Mouse (Mus musculus): Measurements from ENCODE around the gene Rab14. TPM values are rescaled to one million over a fixed set of nuclear protein-coding genes. Genes with fewer than 3 reads are reported as not detected.

Rab14 gene
- 208 and 217 TPM in 2 replicates for polyA plus RNA-seq (2015; fragmentation: Nextera tagmentation; extraction: Ambion mirVana)

DNA sequence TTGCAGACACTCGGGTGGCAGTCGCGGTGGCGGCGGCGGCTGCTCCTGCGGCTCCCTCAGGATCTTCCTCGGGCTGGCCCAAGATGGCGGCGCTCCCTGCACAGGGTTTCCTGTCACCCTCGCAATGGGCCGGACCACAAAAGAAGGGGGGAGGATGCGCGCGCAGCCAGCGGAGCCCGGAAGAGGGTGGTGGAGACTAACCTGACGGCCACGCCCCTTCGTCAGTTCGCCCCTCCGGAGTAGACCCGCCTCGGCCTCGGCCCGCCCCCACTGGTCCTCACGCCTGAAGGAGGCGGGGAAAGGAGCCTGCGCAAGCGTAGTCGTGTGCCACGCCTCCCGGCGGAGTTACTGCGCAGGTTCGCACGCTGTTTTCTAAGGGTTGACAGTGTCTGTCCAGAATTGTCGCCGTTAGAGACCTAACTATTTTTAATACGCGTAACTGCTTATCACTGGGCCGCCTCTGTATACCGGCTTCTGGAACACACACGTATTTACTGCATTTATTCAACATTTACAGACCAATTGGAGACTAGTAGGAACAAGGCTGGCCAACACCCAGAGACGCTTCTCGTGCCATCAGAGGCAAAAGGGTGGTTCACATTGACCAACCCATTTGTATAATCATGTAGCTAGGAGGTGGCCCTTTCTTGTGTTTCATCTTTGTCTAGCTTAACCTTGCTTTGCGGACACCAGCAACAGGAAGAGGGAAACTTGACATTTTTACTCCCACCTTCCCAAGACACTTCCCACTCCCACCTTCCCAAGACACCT lies at the start of gene Rab14:
TSS of gene Rab14 (minus strand) at position 223 of the 771 bp plus-strand sequence.
- Histone ChIP-seq H3K4me2 (ENCODE audit: low read depth, low read length) (peak within 1 kb of the TSS; percentile 85), H3K4me1 (ENCODE audit: insufficient read depth) (peaks cover 8% of the 10 kb centered on the region; the same call in 1 of the 2 replicates), H3K9me3 (ENCODE audit: low read length) (no peaks in the 10 kb centered on the region), H3K27me3 (ENCODE audit: insufficient read depth, low read length) (no peaks in the 10 kb centered on the region), H3K9ac (replicated peaks) (peak within 1 kb of the TSS; percentile 95), H3K4me3 (ENCODE audit: low read depth, low read length) (peak within 1 kb of the TSS; percentile 84), H3K36me3 (replicated peaks; ENCODE audit: insufficient read depth, low read length) (peaks cover 11% of the 10 kb centered on the region; the same call in 1 of the 2 replicates), H3K27ac (ENCODE audit: low read depth) (peak within 1 kb of the TSS; percentile 97)
- peak; percentile 27; the same call in 1 of the 2 replicates for TF ChIP-seq CTCF (IDR thresholded peaks at IDR 0.05; ENCODE audit: low read depth)
- TF ChIP-seq EP300 (IDR thresholded peaks at IDR 0.05; ENCODE audit: low read depth) = peak; percentile 54; the same call in 1 of the 2 replicates
- under 1% methylated on average over 46 of the region's 47 CpGs for WGBS (ENCODE audit: insufficient replicate concordance)
- ATAC-seq (peak; percentile 93), DNase-seq (peak; percentile 100)

DNA sequence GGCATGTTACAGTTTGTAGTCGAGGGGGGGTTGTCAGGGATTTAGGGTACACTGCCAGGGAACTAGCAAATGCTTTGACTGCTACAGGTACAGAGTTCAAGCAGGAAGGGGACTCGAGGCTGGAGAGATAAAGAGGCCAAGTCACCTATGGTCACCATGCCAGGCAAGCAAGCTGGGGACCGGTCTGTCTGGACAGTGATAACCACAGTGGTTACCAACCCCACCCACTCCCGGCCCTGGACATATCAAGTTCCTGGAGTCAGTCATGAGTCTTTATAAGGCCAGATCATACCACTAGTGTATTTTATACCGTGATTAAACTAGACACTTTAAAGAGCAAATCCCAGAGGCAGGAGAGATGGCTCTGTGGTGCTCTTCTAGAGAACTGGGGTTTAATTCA lies 46.8 kb upstream of the Rab14 start:
- WGBS (ENCODE audit: insufficient replicate concordance) = 44% methylated on average over 5 of the region's 5 CpGs
- TF ChIP-seq CTCF (IDR thresholded peaks at IDR 0.05; ENCODE audit: low read depth) = no peak
- no peak for TF ChIP-seq EP300 (IDR thresholded peaks at IDR 0.05; ENCODE audit: low read depth)
- no peak for ATAC-seq
- Histone ChIP-seq H3K27ac (ENCODE audit: low read depth) (no peak overlapping the region), H3K4me1 (ENCODE audit: insufficient read depth) (no peaks in the 10 kb centered on the region), H3K27me3 (ENCODE audit: insufficient read depth, low read length) (no peaks in the 10 kb centered on the region), H3K4me3 (ENCODE audit: low read depth, low read length) (no peak overlapping the region), H3K36me3 (replicated peaks; ENCODE audit: insufficient read depth, low read length) (no peaks in the 10 kb centered on the region), H3K4me2 (ENCODE audit: low read depth, low read length) (no peak overlapping the region), H3K9ac (replicated peaks) (no peak overlapping the region), H3K9me3 (ENCODE audit: low read length) (peaks cover 3% of the 10 kb centered on the region; the same call in 1 of the 2 replicates)
- DNase-seq = no peak

DNA sequence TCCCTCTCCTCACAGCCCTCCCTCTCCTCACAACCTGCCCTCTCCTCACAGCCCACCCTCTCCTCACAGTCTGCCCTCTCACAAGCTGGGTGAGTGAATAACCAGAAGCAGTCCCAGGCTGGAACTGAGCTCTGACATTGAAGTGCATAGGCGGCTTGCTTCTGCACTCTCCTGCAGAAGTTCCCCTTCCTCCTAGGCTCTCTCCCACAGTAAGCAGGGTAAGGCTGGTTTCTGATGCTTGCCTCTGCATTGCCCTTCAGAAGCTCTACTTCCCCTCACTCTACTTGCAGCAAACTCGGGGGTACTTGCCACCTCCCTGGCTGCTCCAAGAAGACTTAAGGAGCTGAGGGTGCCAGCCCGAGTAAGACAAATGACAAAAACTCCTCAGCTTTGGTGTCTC lies 43.3 kb upstream of the Rab14 start:
- H3K36me3 ChIP-seq (replicated peaks; ENCODE audit: insufficient read depth, low read length) = no peaks in the 10 kb centered on the region
- H3K27me3 ChIP-seq (ENCODE audit: insufficient read depth, low read length) = no peaks in the 10 kb centered on the region
- H3K4me2 ChIP-seq (ENCODE audit: low read depth, low read length) = no peak overlapping the region
- no peak overlapping the region for H3K9ac ChIP-seq (replicated peaks)
- no peak for DNase-seq
- ATAC-seq = no peak
- TF ChIP-seq EP300 (IDR thresholded peaks at IDR 0.05; ENCODE audit: low read depth) (no peak), CTCF (IDR thresholded peaks at IDR 0.05; ENCODE audit: low read depth) (no peak)
- WGBS (ENCODE audit: insufficient replicate concordance) = 23% methylated on average over 3 of the region's 3 CpGs
- no peak overlapping the region for H3K4me3 ChIP-seq (ENCODE audit: low read depth, low read length)
- H3K27ac ChIP-seq (ENCODE audit: low read depth) = no peak overlapping the region
- H3K9me3 ChIP-seq (ENCODE audit: low read length) = peaks cover 3% of the 10 kb centered on the region; the same call in 1 of the 2 replicates
- H3K4me1 ChIP-seq (ENCODE audit: insufficient read depth) = 0 out of 2 replicates have a peak, but pooled peaks cover 6% of the 10 kb centered on the region

DNA sequence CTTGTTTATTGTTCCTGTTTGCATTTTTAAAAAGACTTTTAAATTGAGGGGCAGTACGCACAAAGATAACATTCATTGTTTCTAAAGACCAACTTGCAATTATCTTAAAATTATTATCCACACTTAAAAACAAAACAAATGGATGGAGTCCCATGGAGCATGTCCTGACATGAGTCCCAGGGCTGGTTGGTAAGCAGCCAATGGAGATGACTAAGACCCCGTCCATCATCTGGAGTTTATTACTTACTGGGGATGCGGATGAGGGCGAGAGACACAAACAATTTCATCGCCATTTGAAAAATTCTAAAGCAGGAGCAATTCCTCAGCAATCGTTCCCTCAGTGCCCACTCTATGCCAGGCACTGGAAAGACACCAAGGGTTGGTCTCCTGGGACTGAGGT lies 34.1 kb upstream of the Rab14 start:
- TF ChIP-seq EP300 (IDR thresholded peaks at IDR 0.05; ENCODE audit: low read depth) (no peak), CTCF (IDR thresholded peaks at IDR 0.05; ENCODE audit: low read depth) (no peak)
- no peak for DNase-seq

DNA sequence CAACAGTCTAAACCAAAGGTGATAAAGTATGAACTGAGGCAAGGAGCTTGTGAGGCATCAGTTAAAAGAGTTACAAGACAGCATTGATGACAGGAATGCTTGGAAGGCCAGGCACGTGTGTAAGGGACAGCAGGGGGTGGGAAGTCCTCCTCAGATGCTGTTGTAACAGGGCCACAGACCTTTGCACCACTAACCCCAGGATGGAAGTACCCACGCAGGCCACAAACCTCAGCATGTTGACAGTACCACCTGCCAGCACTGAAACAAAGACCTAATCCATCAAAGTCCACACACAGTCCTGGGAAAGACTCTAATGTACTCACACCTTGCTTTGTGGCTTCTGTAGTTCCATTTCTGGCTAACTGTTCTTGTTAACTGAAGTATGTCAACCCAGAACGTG lies 33.0 kb upstream of the Rab14 start:
- no peak overlapping the region for H3K9ac ChIP-seq (replicated peaks)
- no peak overlapping the region for H3K4me3 ChIP-seq (ENCODE audit: low read depth, low read length)
- no peaks in the 10 kb centered on the region for H3K9me3 ChIP-seq (ENCODE audit: low read length)
- ATAC-seq (peak; percentile 94), DNase-seq (peak; percentile 49)
- no peaks in the 10 kb centered on the region for H3K27me3 ChIP-seq (ENCODE audit: insufficient read depth, low read length)
- TF ChIP-seq CTCF (IDR thresholded peaks at IDR 0.05; ENCODE audit: low read depth) (no peak), EP300 (IDR thresholded peaks at IDR 0.05; ENCODE audit: low read depth) (no peak)
- no peaks in the 10 kb centered on the region for H3K36me3 ChIP-seq (replicated peaks; ENCODE audit: insufficient read depth, low read length)
- H3K4me1 ChIP-seq (ENCODE audit: insufficient read depth) = peaks cover 9% of the 10 kb centered on the region
- WGBS (ENCODE audit: insufficient replicate concordance) = 39% methylated on average over 3 of the region's 3 CpGs
- no peak overlapping the region for H3K27ac ChIP-seq (ENCODE audit: low read depth)
- no peak overlapping the region for H3K4me2 ChIP-seq (ENCODE audit: low read depth, low read length)

More for the DNA sequence above, 34.1 kb upstream of the Rab14 start:
- Histone ChIP-seq H3K4me2 (ENCODE audit: low read depth, low read length) (no peak overlapping the region), H3K27me3 (ENCODE audit: insufficient read depth, low read length) (no peaks in the 10 kb centered on the region), H3K27ac (ENCODE audit: low read depth) (no peak overlapping the region), H3K9ac (replicated peaks) (no peak overlapping the region), H3K36me3 (replicated peaks; ENCODE audit: insufficient read depth, low read length) (no peaks in the 10 kb centered on the region), H3K4me1 (ENCODE audit: insufficient read depth) (peaks cover 19% of the 10 kb centered on the region), H3K9me3 (ENCODE audit: low read length) (no peaks in the 10 kb centered on the region), H3K4me3 (ENCODE audit: low read depth, low read length) (no peak overlapping the region)
- ATAC-seq = no peak
- WGBS (ENCODE audit: insufficient replicate concordance) = 82% methylated on average over 6 of the region's 6 CpGs

GRCm38 (mm10) chr2:35232595-35233445 lies 31.9 kb upstream of the Rab14 start:
- no peaks in the 10 kb centered on the region for H3K27me3 ChIP-seq (ENCODE audit: insufficient read depth, low read length)
- peaks cover 9% of the 10 kb centered on the region for H3K4me1 ChIP-seq (ENCODE audit: insufficient read depth)
- no peak for TF ChIP-seq EP300 (IDR thresholded peaks at IDR 0.05; ENCODE audit: low read depth)
- TF ChIP-seq CTCF (IDR thresholded peaks at IDR 0.05; ENCODE audit: low read depth) = no peak
- WGBS (ENCODE audit: insufficient replicate concordance) = 41% methylated on average over 17 of the region's 17 CpGs
- ATAC-seq (no peak; the same call in 1 of the 2 replicates), DNase-seq (no peak)
- no peak overlapping the region for H3K9ac ChIP-seq (replicated peaks)
- H3K4me3 ChIP-seq (ENCODE audit: low read depth, low read length) = no peak overlapping the region
- H3K27ac ChIP-seq (ENCODE audit: low read depth) = peak overlapping the region; percentile 78
- H3K4me2 ChIP-seq (ENCODE audit: low read depth, low read length) = peak overlapping the region; percentile 39; the same call in 1 of the 2 replicates
- H3K9me3 ChIP-seq (ENCODE audit: low read length) = no peaks in the 10 kb centered on the region
- H3K36me3 ChIP-seq (replicated peaks; ENCODE audit: insufficient read depth, low read length) = no peaks in the 10 kb centered on the region

All from liver, postnatal 0 days (tissue).